Mouse (Mus musculus): Measurements from ENCODE around the gene Hexb.

GRCm38 (mm10) chr13:97225130-97225529, 27.0 kb upstream of the Hexb start:
- TF ChIP-seq CTCF (IDR thresholded peaks at IDR 0.05; ENCODE audit: low read depth, low read length) (no peak), GATA2 (IDR thresholded peaks at IDR 0.05; ENCODE audit: borderline replicate concordance, low read depth, low read length) (no peak)

Data from G1E (cell line).